Mouse (Mus musculus): ENCODE data around the gene S100a13. TPM values are rescaled to one million over a fixed set of nuclear protein-coding genes. Genes with fewer than 3 reads are reported as not detected.

The S100a13 gene
- 10 to 100 TPM in 3 of 4 experiments, 1 to 10 TPM in 1; 7.5 to 16.2 (median 11.8) TPM for total RNA-seq (2022)

GRCm38 (mm10) chr3:90513796-90514590 lies at the start of gene S100a13, which contains the start of gene S100a1:
TSS of gene S100a13 (plus strand) at chr3:90514435.
TSS of gene S100a1 (minus strand) at chr3:90514392.
- peak; percentile 52 to 64 for DNase-seq (ENCODE audit: low spot score in 2 of 2)

DNA sequence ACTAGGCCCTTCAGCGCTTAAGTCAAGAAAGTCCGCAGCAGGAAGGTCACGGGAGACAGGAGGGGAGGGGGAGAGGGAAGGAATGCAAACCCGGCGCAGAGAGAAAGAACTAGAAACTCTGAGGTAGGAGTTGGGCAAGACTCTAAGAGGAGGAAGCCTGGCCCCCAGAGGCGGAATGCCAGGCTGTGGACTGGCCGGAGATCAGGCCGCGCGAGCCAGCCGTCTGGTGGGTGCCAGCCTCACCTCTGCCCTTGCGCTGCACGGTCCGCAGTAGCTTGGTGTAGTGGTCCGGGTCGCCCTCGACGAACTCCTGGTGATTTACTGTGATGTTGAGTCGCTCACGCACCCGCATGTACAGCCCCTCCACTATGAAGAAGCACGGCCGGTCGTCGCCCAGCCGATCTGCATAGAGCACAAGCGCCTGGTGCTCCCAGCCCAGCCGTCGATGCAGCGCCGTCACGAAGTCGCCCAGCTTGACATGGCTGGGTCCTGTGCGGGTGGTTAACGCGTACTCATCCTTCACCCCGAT lies 49.6 kb upstream of the S100a13 start:
- DNase-seq (ENCODE audit: low spot score in 2 of 2), result peak; percentile 8 to 12

GRCm38 (mm10) chr3:90465081-90465685 lies 49.1 kb upstream of the S100a13 start:
- peak in 1 of 2 experiments; percentile 10 for DNase-seq (ENCODE audit: low spot score in 2 of 2)

DNA sequence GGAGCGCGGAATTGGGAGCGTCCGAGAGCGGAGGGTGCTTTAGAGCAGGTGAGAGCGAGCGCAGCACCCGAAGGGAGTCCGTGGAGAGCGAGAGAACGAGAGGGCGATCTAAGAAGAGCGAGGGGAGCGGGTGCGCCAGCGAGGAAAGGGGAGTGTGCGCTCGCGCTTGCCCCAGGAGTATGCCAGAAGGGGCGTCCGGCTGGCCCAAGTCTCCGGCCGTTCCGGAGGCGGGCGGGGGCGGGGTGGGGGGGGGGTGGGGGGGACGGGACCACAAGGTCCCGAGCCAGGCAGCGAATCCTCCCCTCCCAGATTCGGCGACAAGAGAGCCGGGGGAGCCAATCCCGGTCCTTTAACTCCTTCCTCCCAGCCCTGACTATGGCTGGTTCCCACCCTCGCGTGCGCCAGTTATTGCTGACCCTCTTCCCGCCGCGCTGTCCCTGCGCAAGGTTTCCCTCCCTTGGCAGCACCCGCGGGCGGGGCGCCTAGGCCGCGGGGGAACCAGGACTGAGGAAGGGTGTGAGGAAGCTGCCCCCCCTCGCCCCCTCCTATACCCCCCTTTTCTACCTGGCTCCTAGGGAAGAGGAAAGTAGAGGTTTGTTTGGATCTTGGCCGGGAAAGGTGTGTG lies 48.4 kb upstream of the S100a13 start, which contains the start of gene Npr1:
Npr1 (minus strand) TSS at position 181 of the 625 bp plus-strand sequence.
- peak in 1 of 2 experiments; percentile 24 for DNase-seq (ENCODE audit: low spot score in 2 of 2)

DNA sequence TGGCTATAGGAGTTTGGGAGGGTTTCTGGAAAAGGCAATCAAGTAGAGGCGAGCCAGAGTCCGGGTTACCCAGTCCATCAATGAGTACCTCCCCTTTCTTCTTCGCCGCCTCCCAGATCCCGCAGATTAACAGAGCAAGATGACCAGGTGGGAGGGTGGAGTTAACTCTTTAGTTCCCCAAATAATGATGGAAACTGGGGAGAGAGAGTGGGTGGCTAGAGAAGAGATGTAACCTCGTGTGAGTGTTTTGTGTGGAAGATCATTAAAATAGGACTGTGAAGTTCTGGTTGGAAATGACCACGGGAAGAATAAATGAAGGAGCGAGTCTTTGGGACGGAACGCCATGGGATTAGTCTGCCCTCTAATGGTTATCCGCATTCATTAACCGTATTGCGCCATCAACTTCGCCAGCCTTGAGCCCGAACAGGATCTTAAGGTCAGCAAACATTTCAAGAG lies 47.9 kb upstream of the S100a13 start:
- DNase-seq (ENCODE audit: low spot score in 2 of 2), result peak; percentile 24 to 33

GRCm38 (mm10) chr3:90467618-90468300 lies 46.5 kb upstream of the S100a13 start:
- DNase-seq (ENCODE audit: low spot score in 2 of 2), result no peak

DNA sequence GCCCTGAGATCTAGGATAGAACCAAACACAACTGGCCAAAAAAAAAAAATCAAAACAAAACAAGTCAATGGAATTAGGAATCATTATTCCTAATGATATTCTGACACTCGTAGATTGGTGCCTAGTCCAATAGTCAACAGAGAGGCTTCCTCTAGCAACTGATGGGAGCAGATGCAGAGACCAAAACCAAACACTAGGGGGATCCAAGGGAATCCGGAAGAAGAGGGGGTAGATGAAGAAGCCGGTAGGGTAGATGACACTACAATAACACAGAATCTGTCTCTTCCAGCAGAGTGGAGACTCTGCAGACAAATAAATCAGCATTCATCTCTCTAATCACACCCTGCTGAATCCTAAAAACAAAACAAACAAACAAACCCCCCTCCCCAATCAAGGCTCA lies 42.0 kb upstream of the S100a13 start:
- DNase-seq (ENCODE audit: low spot score in 2 of 2), result peak in 1 of 2 experiments; percentile 17

DNA sequence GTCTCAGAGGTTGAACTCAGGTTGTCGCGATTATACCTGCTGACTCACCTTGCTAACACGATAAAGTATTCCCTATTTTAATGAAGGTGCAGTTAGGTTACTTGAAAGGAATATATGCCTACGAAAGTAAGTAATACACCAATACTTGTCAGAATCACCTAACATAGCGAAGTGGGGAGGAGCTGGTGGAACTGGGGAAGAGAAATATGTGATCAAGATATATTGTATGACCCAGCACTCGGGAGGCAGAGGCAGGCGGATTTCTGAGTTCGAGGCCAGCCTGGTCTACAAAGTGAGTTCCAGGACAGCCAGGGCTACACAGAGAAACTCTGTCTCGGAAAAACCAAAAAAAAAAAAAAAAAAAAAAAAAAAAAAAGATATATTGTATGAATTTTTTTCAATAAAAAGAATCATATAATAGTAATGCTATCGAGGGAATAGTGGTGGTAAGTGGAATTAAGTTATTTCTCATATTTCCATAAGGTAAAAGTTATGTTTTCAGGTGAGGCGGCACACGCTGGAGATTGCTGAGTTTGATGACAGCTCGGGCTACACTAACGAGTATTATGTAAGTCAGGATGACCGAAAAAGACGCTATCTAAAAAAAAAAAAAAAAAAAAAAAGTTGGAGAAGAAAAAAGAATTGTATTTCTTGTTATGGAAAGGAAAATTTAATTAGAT lies 38.9 kb upstream of the S100a13 start:
- DNase-seq (ENCODE audit: low spot score in 2 of 2), result no peak

DNA sequence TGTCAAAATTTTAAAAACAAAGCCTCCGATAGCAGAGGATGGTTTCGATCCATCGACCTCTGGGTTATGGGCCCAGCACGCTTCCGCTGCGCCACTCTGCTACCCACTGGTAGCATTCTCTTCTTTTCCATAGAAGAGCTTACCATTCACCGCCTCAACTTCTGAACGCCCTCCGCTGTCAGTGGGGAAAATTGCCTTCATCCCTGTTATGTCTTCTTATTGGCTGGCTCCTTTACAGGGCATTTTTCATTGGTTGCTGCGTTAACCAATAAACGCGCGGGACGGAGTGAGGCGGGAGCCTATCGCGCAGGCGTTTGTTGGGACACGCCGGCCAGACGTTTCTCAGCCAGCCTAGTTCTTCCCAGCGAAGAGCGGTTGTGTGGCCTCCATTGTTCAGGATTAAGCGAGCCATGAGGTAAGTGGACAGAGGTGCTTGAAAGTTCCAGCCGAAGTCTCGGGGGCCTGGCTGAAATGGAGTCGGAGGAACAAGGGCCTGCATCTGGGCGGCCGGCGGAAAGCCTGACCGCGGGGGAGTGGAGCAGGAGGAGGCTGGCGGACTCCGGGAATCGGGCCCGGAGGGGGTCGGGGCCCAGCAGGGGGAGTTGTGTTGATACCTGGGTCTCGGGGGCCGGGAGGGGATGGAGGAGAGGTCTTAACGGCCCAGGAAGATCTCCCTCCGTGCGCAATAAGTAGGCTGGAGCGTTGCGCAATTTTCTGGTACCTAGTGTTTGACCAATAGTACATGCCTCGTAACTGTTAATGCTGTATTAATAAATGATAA lies 38.2 kb upstream of the S100a13 start, which contains the start of gene Ilf2:
Ilf2 (plus strand) TSS at position 296 of the 781 bp plus-strand sequence.
- peak; percentile 90 to 94 for DNase-seq (ENCODE audit: low spot score in 2 of 2)

DNA sequence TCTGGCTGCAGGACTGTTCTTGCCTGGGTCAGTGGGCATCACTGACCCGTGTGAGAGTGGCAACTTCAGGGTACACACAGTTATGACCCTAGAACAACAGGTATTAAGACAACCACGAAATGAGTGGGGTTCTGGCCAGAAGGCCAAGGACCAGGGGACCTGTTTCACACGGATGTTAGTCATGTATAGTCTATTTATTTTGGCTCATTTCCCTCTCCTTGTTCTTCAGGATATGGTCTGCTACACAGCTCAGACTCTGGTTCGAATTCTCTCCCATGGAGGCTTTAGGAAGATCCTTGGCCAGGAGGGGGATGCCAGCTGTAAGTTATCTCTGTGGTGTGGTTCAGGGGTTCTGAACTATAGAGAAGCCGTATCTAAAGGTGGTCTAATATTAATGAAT lies 27.2 kb upstream of the S100a13 start:
- no peak for DNase-seq (ENCODE audit: low spot score in 2 of 2)

DNA sequence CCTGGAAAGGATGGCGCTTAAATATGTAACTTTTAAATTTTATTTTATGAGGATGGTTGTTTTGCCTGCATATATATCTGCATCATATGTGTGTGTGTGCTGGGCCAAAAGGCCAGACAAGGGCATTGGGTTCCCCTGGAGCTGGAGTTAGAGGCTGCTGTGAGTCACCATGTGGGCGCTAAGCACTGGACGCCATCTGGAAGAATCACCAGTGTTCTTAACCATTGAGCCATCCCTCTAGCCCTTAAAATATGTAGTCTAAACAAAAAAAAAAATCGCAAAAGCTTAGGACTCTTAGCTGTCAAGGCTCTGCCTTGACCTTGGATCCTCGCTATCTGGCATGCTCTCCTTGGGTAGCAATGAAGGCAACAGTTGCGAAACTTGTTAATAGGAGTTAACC lies 25.7 kb upstream of the S100a13 start:
- no peak for DNase-seq (ENCODE audit: low spot score in 2 of 2)

DNA sequence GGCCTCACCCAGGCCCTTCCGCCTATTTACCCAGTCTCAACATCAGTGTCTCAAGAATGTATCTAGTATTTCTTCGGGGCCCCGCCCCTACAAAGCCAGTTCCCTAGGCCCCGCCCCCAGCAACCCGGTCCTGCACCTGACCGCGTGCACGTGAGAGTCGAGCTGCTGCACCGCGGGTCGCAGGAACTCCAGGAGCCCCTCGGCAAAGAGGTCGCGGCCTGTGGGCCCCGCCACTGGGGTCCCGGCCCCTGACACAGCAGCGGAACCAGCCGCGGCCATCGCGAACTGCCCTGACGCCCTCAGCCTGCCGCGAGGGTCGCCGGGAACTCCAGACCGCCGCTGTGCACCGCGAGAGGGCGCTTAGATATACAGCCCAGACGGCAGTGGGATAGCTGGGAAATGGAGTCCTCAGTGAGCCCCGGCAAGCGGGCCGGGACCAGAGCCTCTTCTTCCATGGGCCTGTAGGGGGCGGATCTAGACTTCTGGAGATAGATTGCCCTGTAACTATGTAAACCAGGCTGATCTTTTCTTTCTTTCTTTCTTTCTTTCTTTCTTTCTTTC lies 23.5 kb upstream of the S100a13 start, which contains the start of gene Snapin:
Snapin (minus strand) TSS at position 338 of the 561 bp plus-strand sequence.
- peak; percentile 94 to 96 for DNase-seq (ENCODE audit: low spot score in 2 of 2)

DNA sequence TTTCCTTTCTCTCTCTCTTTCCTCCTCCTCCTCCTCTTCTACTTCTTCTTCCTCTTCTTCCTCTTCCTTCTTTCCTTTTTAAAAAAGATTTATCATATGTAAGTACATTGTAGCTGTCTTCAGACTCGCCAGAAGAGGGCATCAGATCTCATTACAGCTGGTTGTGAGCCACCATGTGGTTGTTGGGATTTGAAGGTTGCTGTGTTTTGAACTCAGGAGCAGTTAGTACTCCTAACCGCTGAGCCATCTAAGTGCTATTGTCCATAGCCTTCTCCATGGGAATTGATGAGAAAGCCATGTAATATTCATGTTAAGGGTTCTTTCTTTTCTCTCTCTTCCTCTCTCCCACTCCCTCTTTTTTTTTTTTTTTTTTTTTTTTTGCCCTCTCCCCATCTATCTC lies 22.9 kb upstream of the S100a13 start:
- DNase-seq (ENCODE audit: low spot score in 2 of 2), result no peak

DNA sequence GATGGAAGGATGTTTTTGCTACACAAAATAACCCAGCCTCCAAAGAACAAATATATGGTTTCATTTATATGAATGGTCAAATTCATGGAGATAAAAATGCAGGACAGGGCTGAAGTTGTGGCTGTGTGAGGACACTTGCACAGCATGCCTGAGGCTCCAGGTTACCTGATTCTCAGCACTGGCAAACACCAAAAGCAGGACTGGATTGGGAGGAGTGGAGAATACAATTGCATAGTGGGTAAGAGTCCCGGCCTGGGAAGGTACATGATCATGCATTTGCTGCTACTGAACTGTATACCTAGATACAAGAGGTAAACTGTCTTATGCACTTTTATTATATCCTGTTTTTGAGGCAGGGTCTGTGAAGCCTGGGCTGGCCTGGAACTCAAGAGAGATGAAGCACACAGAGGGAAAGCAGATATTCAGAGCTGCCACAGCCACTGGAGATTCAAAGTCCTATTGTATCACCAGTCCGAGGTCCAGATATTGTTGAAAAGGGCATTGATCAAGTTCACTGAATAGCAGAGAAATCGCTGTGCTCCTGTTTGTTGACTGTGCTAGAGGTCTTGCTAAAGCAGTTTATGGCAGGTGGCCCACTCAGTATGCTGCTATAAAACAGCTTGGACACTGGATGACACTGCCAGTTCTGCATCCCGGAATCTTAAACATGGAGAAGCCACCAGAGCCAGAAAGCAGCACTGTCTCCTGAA lies 20.2 kb upstream of the S100a13 start:
- DNase-seq (ENCODE audit: low spot score in 2 of 2), result no peak

DNA sequence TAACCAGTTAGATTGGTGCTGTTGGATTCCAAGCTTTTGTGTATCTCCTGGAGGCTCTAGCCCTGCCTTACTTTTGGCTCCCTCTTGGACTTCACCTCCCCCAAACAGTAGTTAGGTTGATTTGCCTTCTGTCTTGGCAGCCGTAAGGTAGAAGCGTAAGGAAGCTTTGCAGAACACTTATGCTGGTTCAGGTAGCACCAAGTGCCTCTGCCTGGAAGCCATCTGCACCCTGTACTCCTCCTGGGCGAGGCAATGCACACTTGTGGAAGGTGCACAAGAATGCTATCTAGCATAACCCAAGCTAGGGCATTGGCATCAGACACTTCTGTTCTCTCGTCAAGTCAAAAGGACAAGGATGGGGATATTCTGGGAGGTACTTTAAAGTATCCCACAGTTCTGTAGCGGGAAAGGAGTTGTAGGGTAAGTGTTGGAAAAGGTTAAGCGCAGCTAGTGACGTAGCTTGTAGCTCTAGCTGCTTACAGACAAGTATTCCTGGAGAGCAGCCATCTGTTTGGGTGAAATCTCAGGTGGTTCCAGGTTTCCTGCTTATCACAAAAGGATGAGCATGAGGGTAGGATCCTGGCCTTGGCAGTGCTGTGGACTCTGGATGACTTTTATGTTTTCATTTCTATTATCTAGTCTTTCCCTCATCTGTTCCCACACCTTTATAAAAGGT lies 18.2 kb upstream of the S100a13 start:
- DNase-seq (ENCODE audit: low spot score in 2 of 2), result no peak

- DNase-seq (ENCODE audit: low spot score in 2 of 2), result no peak
Observed at GRCm38 (mm10) chr3:90497597-90497996, 16.6 kb upstream of the S100a13 start.

DNA sequence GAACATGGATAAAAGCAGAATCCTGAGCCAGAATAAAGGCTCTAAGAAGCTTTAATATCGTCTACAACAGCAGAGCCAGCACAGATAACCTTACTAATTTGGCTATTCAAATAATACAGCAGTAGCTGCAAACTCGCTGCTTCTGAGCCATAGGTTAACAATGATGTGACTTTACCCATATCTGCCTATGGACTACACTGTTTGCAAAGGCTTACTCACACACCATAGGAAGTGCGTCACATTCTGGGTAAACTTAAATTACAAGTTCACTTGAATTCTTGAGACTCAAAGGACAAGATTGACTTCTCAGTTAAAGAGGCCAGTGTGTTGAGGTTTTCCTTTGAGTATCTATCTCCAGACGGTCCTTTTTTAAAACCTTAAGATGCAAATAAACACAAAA lies 10.8 kb upstream of the S100a13 start:
- no peak for DNase-seq (ENCODE audit: low spot score in 2 of 2)

DNA sequence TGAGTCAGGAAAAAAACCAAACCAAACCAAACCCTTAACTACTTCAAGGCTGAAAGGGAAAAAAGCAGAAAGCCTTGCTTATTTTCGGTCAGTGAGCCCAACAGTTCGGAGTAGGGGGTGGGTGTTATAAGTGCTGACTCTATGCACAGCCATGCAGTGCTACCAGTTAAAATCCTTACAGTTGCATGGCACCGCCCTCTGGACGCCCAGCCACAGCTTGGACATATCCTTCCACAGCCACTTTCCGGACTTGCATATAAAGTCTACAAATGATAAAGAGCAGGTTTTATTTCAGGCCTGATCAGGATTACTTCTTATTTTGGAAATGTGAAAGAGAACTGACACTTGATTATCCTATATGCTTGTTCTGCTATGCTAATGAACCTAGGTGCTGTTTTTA lies 9.0 kb upstream of the S100a13 start:
- no peak for DNase-seq (ENCODE audit: low spot score in 2 of 2)
